Mouse (Mus musculus): ENCODE measurements around the gene Chd4. TPM values are rescaled to one million over a fixed set of nuclear protein-coding genes. Genes with fewer than 3 reads are reported as not detected.
"Not testable (repeated sequence)": the region's sequence is repeated elsewhere in the genome, so short reads cannot be mapped to it uniquely, and the experiment has no call there.

Gene Chd4
- total RNA-seq, 2 experiments from 2014 or later = 105 to 111 TPM

GRCm38 (mm10) chr6:125160854-125161760 lies 65.3 kb downstream of the Chd4 start:
- peak; percentile 86 to 91 for DNase-seq

GRCm38 (mm10) chr6:125161971-125162370 lies 66.2 kb downstream of the Chd4 start:
- peak; percentile 71 to 83 for DNase-seq

GRCm38 (mm10) chr6:125162615-125163305 lies 67.0 kb downstream of the Chd4 start:
- not testable (repeated sequence) for DNase-seq

GRCm38 (mm10) chr6:125163801-125164657 lies 68.2 kb downstream of the Chd4 start:
- peak; percentile 57 to 58 for DNase-seq

GRCm38 (mm10) chr6:125164672-125165327 lies 69.0 kb downstream of the Chd4 start:
- DNase-seq = peak; percentile 64 to 76

GRCm38 (mm10) chr6:125165328-125165891 lies 69.6 kb downstream of the Chd4 start:
- peak; percentile 98 to 99 for DNase-seq

- DNase-seq = peak; percentile 93 to 96
Measured at GRCm38 (mm10) chr6:125166051-125166751, 70.4 kb downstream of the Chd4 start, which contains the start of gene Gapdh. Gapdh (minus strand) TSS chr6:125166467.

GRCm38 (mm10) chr6:125166861-125167650 lies 71.3 kb downstream of the Chd4 start:
- peak in 1 of 2 experiments; percentile 87 for DNase-seq

GRCm38 (mm10) chr6:125168086-125168485 lies 72.3 kb downstream of the Chd4 start:
- DNase-seq = no peak

GRCm38 (mm10) chr6:125170194-125170593 lies 74.4 kb downstream of the Chd4 start:
- DNase-seq = peak; percentile 25 to 36

GRCm38 (mm10) chr6:125172474-125172873 lies 76.7 kb downstream of the Chd4 start:
- no peak for DNase-seq

- no peak for DNase-seq
Measured at GRCm38 (mm10) chr6:125173256-125173655, 77.5 kb downstream of the Chd4 start.

- DNase-seq = no peak
Measured at GRCm38 (mm10) chr6:125175469-125175868, 79.7 kb downstream of the Chd4 start.

GRCm38 (mm10) chr6:125179601-125180000 lies 83.8 kb downstream of the Chd4 start:
- DNase-seq = no peak

Small RNAs within 50 kb of the gene (microRNA-seq; reads per million reads assigned to microRNA genes)
- gene Mir7045 = 0 to 0.81 reads per million in 2 experiments

Other genes with a start within 250 kb of the Chd4 start
- 1 to 10 TPM; 8.2 to 8.3 TPM for gene P3h3, start 238.2 kb upstream of the Chd4 start, total RNA-seq (2021)
- under 1 TPM; 0.36 to 0.84 TPM for gene Gpr162, start 232.0 kb upstream of the Chd4 start, total RNA-seq (2021)
- 1 to 10 TPM in 1 of 2 experiments, under 1 TPM in 1; 0.50 to 3.7 TPM for gene Cd4, start 207.8 kb upstream of the Chd4 start, total RNA-seq (2021)
- gene Lag3, start 184.3 kb upstream of the Chd4 start, total RNA-seq (2021) = under 1 TPM; 0.23 to 0.35 TPM
- gene Ptms, start 175.9 kb upstream of the Chd4 start, total RNA-seq (2021) = 100 to 1,000 TPM; 135 to 139 TPM
- gene Mlf2, start 164.6 kb upstream of the Chd4 start, total RNA-seq (2021) = 100 to 1,000 TPM; 185 to 191 TPM
- 100 to 1,000 TPM in 1 of 2 experiments, 10 to 100 TPM in 1; 94.3 to 102 TPM for gene Cops7a, start 130.4 kb upstream of the Chd4 start, total RNA-seq (2021)
- gene Pianp, start 99.3 kb upstream of the Chd4 start, total RNA-seq (2021) = under 1 TPM; 0.62 to 0.80 TPM
- gene Zfp384, start 86.8 kb upstream of the Chd4 start, total RNA-seq (2021) = 10 to 100 TPM; 20.5 to 20.6 TPM
- gene Ing4, start 56.2 kb upstream of the Chd4 start, total RNA-seq (2021) = 10 to 100 TPM; 22.4 to 26.6 TPM
- 1 to 10 TPM in 1 of 2 experiments, under 1 TPM in 1; 0.99 to 2.7 TPM for gene Acrbp, start 46.3 kb upstream of the Chd4 start, total RNA-seq (2021)
- under 1 TPM; 0.25 to 0.62 TPM for gene Lpar5, start 28.1 kb upstream of the Chd4 start, total RNA-seq (2021)
- 10 to 100 TPM; 19.2 to 20.1 TPM for gene Nop2, start 35.9 kb downstream of the Chd4 start, total RNA-seq (2021)
- gene Iffo1, start 49.3 kb downstream of the Chd4 start, total RNA-seq (2021) = 1 to 10 TPM; 5.0 to 5.9 TPM
- 1,000 to 10,000 TPM; 4,422 to 5,568 TPM for gene Gapdh, start 70.5 kb downstream of the Chd4 start, total RNA-seq (2021)
- gene Ncapd2, start 95.7 kb downstream of the Chd4 start, total RNA-seq (2021) = 10 to 100 TPM; 12.2 to 15.6 TPM
- gene Mrpl51, start 95.8 kb downstream of the Chd4 start, total RNA-seq (2021) = 100 to 1,000 TPM; 316 to 366 TPM
- 1 to 10 TPM; 5.0 to 7.8 TPM for gene Vamp1, start 119.6 kb downstream of the Chd4 start, total RNA-seq (2021)
- 1 to 10 TPM; 5.7 to 6.1 TPM for gene Tapbpl, start 135.9 kb downstream of the Chd4 start, total RNA-seq (2021)
- gene Cd27, start 141.0 kb downstream of the Chd4 start, total RNA-seq (2021) = 1 to 10 TPM in 1 of 2 experiments, not detected in 1; 1.7 TPM
- not detected for gene Tuba3a, start 190.1 kb downstream of the Chd4 start, total RNA-seq (2021)
- gene Ltbr, start 217.9 kb downstream of the Chd4 start, total RNA-seq (2021) = 10 to 100 TPM; 25.0 to 28.7 TPM
- gene Scnn1a, start 224.7 kb downstream of the Chd4 start, total RNA-seq (2021) = 1 to 10 TPM in 1 of 2 experiments, under 1 TPM in 1; 0.47 to 1.3 TPM